Mouse (Mus musculus) gastrocnemius, adult 8-10 months (tissue): ENCODE measurements at regions not wholly inside any gene's neighbourhood (a gene's known extent, or its start where the extent isn't known, plus 50 kb on each side); places are given as distances from the start of the nearest gene placed in this dataset.

Source experiments
- DNase-seq, 2 experiments: peaks; one replicate each; pipeline ENCODE4 v3.0.0; 2022; ENCODE audit warnings: low spot score in 2 of 2

GRCm38 (mm10) chr14:14596057-14596809, 105.8 kb upstream of the Slc4a7 start:
- DNase-seq = no peak

GRCm38 (mm10) chr14:14599586-14599985, 102.5 kb upstream of the Slc4a7 start:
- no peak for DNase-seq

- DNase-seq = no peak
Measured at GRCm38 (mm10) chr14:14599990-14600389, 102.1 kb upstream of the Slc4a7 start.

GRCm38 (mm10) chr14:14603439-14603838, 98.6 kb upstream of the Slc4a7 start:
- no peak for DNase-seq

- no peak for DNase-seq
Measured at GRCm38 (mm10) chr14:14607074-14607473, 95.0 kb upstream of the Slc4a7 start.

GRCm38 (mm10) chr14:14612245-14612644, 89.8 kb upstream of the Slc4a7 start:
- no peak for DNase-seq

- DNase-seq = no peak
Measured at GRCm38 (mm10) chr14:14620316-14620715, 81.8 kb upstream of the Slc4a7 start.

GRCm38 (mm10) chr14:14628673-14629072, 73.4 kb upstream of the Slc4a7 start:
- no peak for DNase-seq

GRCm38 (mm10) chr14:14631750-14632149, 70.3 kb upstream of the Slc4a7 start:
- DNase-seq = no peak

GRCm38 (mm10) chr14:14632471-14632870, 69.6 kb upstream of the Slc4a7 start:
- DNase-seq = peak in 1 of 2 experiments; percentile 4

GRCm38 (mm10) chr14:14632951-14633931, 68.8 kb upstream of the Slc4a7 start:
- peak; percentile 30 to 39 for DNase-seq

GRCm38 (mm10) chr14:14634021-14634420, 68.1 kb upstream of the Slc4a7 start:
- DNase-seq = no peak

GRCm38 (mm10) chr14:14639102-14640015, 62.7 kb upstream of the Slc4a7 start:
- DNase-seq = no peak

GRCm38 (mm10) chr14:14640023-14640441, 62.0 kb upstream of the Slc4a7 start:
- DNase-seq = no peak

- no peak for DNase-seq
Measured at GRCm38 (mm10) chr14:14640557-14640956, 61.5 kb upstream of the Slc4a7 start.

- no peak for DNase-seq
Measured at GRCm38 (mm10) chr14:14643533-14643932, 58.5 kb upstream of the Slc4a7 start.

- no peak for DNase-seq
Measured at GRCm38 (mm10) chr14:14645084-14645483, 57.0 kb upstream of the Slc4a7 start.
